Mouse (Mus musculus): ENCODE data around the gene Ace3.
A peak's percentile ranks its signal among the peaks of the same experiment; 100 is the strongest.

Ace3 gene

DNA sequence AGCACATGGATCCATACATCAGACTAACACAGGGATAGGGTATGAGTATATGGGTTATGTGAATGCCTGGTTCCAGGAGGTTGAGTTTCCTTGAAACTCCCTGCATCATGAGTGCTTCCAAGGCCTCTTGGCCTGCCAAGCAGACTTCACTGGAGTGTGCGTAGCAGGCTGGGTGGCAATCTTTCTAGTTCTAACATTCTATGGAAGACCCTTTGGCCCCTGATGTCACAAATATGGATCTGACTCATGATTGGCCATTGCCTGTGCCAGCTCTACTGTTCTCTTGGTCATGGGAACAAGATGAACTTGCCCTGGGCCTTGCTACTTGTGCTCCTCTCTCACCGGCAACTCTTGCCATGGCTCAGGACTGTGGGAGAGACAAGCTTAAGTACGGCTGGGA, at the start of gene Ace3:
Gene Ace3 (plus strand): TSS at position 301 of the 400 bp plus-strand sequence.
- DNase-seq (ENCODE audit: low spot score in 2 of 2): no peak

- DNase-seq (ENCODE audit: low spot score in 2 of 2): no peak
Observed at GRCm38 (mm10) chr11:105944770-105945672, 49.5 kb upstream of the Ace3 start.

GRCm38 (mm10) chr11:105946694-105947154, 47.8 kb upstream of the Ace3 start:
- DNase-seq (ENCODE audit: low spot score in 2 of 2): no peak

- no peak for DNase-seq (ENCODE audit: low spot score in 2 of 2)
Observed at GRCm38 (mm10) chr11:105948255-105948654, 46.2 kb upstream of the Ace3 start.

DNA sequence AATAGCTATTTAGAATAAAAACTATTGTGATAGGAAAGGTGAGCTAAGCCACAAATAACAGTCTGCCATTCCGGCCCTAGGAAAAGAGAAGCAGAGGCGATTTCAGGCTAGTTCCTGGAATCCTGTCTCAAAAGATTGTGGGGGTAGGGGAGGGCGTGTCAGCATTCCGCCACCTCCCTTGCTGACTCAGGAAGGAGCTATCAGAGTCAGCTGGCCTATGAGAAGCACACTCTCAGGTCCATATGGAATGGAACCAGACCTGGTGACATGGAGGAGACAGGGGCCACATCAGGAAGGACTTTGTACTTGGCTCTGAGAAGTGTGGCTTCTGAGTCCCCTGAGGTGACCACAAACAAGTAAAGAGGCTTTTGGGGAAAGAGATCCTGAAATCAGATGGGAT, 44.0 kb upstream of the Ace3 start:
- DNase-seq (ENCODE audit: low spot score in 2 of 2): no peak

DNA sequence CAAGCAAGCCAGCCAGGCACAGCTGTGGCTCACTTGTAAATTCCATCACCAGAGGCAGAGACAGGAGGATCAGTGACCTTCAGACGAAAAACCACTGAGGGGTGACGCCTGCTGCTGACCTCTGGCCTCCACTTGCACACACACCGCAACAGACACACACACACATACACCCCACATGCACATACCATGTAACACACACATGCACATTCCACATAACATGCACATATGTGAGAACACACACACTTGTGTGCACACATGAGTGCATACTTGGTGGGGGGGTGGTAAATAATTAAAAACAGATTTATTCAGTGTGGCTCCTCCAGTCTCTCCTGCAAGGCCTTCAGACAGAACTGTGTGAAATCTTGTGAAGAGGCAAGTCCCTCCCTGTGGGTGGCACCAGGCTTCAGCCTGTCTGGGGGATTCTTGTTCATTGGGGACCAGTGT, 42.9 kb upstream of the Ace3 start:
- no peak for DNase-seq (ENCODE audit: low spot score in 2 of 2)

- no peak for DNase-seq (ENCODE audit: low spot score in 2 of 2)
Observed at GRCm38 (mm10) chr11:105952111-105952510, 42.4 kb upstream of the Ace3 start.

DNA sequence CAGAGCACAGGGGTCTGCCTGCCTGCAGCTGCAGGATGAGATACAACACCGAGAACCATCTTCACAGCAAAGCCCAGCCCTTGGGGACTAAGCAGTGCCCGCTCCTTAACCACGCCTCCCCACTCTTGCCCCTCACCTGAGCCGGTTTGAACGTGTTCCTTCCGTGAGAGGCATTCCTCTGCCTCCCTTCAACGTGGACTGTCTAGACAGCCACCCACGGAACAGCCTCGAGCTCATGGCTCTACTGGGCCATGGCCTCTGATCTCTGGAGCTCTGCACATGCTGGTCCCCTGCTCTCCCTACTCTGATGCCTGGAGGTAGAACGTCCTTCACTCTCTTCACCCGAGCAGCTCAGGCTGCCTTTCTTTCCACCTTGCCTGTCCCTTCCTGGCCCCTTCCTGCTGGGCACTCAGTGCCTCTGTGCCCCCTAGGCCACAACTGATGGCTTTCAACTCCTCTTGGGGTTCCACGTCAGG, 41.5 kb upstream of the Ace3 start, which contains the start of gene Cyb561:
Gene Cyb561 (minus strand): TSS at position 426 of the 476 bp plus-strand sequence.
- no peak for DNase-seq (ENCODE audit: low spot score in 2 of 2)

DNA sequence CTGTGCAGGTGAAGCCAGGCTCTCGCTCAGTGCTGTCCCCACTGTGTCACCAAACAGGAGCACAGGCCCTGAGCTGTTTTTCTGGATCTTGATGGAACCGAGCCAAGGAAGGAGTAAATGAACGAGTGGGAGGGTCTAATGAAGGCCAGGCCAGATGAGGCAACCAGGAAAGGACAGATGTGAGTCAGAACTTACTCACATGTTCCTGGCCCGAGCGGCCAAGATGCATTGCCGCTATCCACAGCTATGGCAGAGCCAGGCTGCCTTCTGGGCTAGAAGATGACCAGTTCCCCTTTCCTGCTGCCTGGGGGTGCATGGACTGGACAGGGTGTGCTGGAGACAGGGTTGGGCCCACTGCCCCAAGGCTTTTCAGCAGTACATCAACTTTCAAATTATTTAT, 41.1 kb upstream of the Ace3 start:
- DNase-seq (ENCODE audit: low spot score in 2 of 2): no peak

DNA sequence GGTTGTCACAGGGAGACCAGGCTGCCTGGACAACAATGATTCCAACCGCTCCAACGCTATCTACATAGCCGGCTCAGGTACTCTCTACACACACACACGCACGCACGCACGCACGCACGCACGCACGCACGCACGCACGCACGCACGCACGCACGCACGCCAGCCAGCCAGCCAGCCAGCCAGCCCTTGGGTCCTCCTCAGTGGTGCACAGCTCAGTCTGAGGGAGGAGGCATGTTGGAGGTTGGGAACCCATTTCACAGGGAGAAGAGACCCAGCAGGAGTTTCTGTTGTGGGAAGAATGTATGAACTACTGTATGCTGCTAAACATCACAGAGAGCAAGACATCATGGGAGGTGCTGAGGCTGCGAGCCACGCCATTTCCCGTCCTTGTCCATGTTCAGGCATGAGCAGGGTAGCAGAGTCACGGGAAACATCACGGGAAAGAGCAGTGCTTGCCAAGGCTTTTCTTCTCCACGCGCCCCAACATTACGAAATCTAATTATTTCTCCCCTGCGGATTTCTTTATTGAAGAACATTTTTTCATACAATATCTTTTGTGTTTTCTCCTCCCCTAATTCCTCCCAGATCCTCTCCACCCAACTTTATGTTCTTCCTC, 38.6 kb upstream of the Ace3 start:
- DNase-seq (ENCODE audit: low spot score in 2 of 2): no peak

GRCm38 (mm10) chr11:105957501-105957900, 37.0 kb upstream of the Ace3 start:
- no peak for DNase-seq (ENCODE audit: low spot score in 2 of 2)

- no peak for DNase-seq (ENCODE audit: low spot score in 2 of 2)
Observed at GRCm38 (mm10) chr11:105958566-105958965, 35.9 kb upstream of the Ace3 start.

DNA sequence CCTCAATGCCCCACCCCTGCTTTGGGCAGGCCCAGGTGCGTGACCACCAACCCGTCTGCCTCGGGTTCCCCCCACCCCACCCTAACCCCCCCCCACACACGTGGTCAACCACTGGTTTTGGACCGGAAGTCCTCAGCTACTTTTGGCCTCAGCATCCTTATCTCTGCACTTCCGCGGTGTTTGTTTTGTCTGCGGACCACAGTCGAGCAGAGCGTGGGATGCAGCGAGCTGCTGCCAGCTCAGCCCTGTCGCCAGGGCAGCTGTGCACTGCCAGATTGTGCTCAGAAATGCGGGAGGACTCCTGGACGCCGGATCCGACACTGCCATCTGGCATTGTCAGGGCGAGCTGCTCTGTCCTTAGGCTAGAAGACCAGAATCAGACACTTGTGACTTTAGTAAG, 35.1 kb upstream of the Ace3 start:
- no peak for DNase-seq (ENCODE audit: low spot score in 2 of 2)

- peak in 1 of 2 experiments; percentile 31 for DNase-seq (ENCODE audit: low spot score in 2 of 2)
Observed at GRCm38 (mm10) chr11:105964691-105965090, 29.8 kb upstream of the Ace3 start.

- no peak for DNase-seq (ENCODE audit: low spot score in 2 of 2)
Observed at GRCm38 (mm10) chr11:105966288-105966687, 28.2 kb upstream of the Ace3 start.

- no peak for DNase-seq (ENCODE audit: low spot score in 2 of 2)
Observed at GRCm38 (mm10) chr11:105967741-105968574, 26.5 kb upstream of the Ace3 start, which contains the start of gene Ace. TSS of gene Ace (plus strand) at chr11:105967945.

DNA sequence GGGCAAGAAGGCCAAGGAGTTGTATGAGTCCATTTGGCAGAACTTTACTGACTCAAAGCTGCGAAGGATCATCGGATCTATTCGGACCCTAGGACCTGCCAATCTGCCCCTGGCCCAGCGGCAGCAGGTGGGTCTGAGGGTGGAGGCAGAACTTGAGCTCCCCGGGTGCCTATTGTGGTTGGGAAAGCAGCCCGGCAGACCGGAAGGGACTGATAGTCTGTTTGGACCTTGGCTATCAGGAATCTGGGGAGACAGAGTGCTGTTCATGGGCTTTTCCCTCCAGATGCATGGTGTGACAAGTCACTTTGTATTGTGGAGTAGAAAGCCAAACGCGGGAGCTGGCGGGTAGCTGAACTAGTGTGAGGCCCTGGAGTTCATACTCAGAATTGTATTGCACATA, 25.5 kb upstream of the Ace3 start:
- no peak for DNase-seq (ENCODE audit: low spot score in 2 of 2)

GRCm38 (mm10) chr11:105969516-105969915, 25.0 kb upstream of the Ace3 start:
- DNase-seq (ENCODE audit: low spot score in 2 of 2): peak in 1 of 2 experiments; percentile 44

DNA sequence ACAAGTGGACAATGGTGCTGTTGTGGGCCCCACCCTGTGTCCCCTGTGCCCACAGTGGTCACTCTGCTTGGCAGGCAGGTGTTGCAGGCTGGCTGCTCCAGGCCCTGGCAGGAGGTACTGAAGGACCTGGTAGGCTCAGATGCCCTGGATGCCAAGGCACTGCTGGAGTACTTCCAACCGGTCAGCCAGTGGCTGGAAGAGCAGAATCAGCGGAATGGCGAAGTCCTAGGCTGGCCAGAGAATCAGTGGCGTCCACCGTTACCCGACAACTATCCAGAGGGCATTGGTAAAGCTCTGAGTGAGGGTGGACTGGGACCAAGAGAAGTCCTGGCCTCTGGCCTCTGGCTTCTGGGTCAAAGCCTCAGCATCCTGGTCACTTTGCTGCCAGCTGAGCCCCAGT, 19.9 kb upstream of the Ace3 start:
- DNase-seq (ENCODE audit: low spot score in 2 of 2): no peak

DNA sequence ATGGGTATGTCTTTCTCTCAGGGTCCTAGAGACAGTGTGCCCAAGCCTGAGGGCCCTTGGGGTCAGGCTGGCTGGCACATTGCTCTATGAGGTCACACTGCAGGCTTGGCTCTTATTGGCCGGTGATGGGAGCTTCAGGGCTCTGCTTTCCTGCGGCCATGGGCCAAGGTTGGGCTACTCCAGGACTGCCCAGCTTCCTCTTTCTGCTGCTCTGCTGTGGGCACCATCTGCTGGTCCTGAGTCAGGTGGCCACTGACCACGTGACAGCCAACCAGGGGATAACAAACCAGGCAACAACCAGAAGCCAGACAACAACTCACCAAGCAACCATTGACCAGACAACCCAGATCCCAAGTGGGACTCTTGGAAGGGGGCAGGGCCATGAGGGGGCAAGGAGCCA, 19.4 kb upstream of the Ace3 start:
- DNase-seq (ENCODE audit: low spot score in 2 of 2): no peak

GRCm38 (mm10) chr11:105975636-105976035, 18.8 kb upstream of the Ace3 start:
- no peak for DNase-seq (ENCODE audit: low spot score in 2 of 2)

- no peak for DNase-seq (ENCODE audit: low spot score in 2 of 2)
Observed at GRCm38 (mm10) chr11:105978232-105978631, 16.2 kb upstream of the Ace3 start.

Data from spleen, postnatal 10 days (tissue).